Mouse (Mus musculus) c-Kit-negative CD71-positive TER-119-positive erythroid progenitor cells, embryonic 14.5 days (primary cell): ENCODE data around the gene Plcb3.
A peak's percentile ranks its signal among the peaks of the same experiment; 100 is the strongest.
"Not testable (repeated sequence)": the region's sequence is repeated elsewhere in the genome, so short reads cannot be mapped to it uniquely, and the experiment has no call there.

Experiments
- DNase-seq: peaks from one replicate; pipeline ENCODE4 v3.0.0-alpha.2; 2013; ENCODE audit warnings: low read depth, low spot score

The Plcb3 gene

GRCm38 (mm10) chr19:6920741-6921636, 55.3 kb downstream of the Plcb3 start:
- no peak for DNase-seq

GRCm38 (mm10) chr19:6919876-6920740, 56.2 kb downstream of the Plcb3 start:
- DNase-seq, result no peak

- DNase-seq, result no peak
Measured at GRCm38 (mm10) chr19:6919431-6919830, 56.8 kb downstream of the Plcb3 start.

- no peak for DNase-seq
Measured at GRCm38 (mm10) chr19:6918321-6918720, 57.9 kb downstream of the Plcb3 start.

GRCm38 (mm10) chr19:6916496-6916895, 59.8 kb downstream of the Plcb3 start:
- DNase-seq, result no peak

- DNase-seq, result no peak
Measured at GRCm38 (mm10) chr19:6915276-6915675, 61.0 kb downstream of the Plcb3 start.

GRCm38 (mm10) chr19:6914540-6914939, 61.7 kb downstream of the Plcb3 start:
- DNase-seq, result no peak

- no peak for DNase-seq
Measured at GRCm38 (mm10) chr19:6913991-6914390, 62.3 kb downstream of the Plcb3 start.

- no peak for DNase-seq
Measured at GRCm38 (mm10) chr19:6913036-6913435, 63.2 kb downstream of the Plcb3 start.

GRCm38 (mm10) chr19:6912205-6912970, 63.9 kb downstream of the Plcb3 start:
- no peak for DNase-seq

- DNase-seq, result no peak
Measured at GRCm38 (mm10) chr19:6911101-6912074, 64.9 kb downstream of the Plcb3 start.

- not testable (repeated sequence) for DNase-seq
Measured at GRCm38 (mm10) chr19:6910306-6910705, 66.0 kb downstream of the Plcb3 start.

- peak; percentile 56 for DNase-seq
Measured at GRCm38 (mm10) chr19:6909507-6910289, 66.6 kb downstream of the Plcb3 start, which contains the start of the genes Trmt112 and Prdx5. Gene Trmt112, plus strand, starts transcription at chr19:6909698. Gene Prdx5, minus strand, starts transcription at chr19:6910106.

- no peak for DNase-seq
Measured at GRCm38 (mm10) chr19:6909021-6909420, 67.2 kb downstream of the Plcb3 start.

GRCm38 (mm10) chr19:6907811-6908540, 68.3 kb downstream of the Plcb3 start:
- DNase-seq, result no peak

GRCm38 (mm10) chr19:6907094-6907493, 69.2 kb downstream of the Plcb3 start:
- no peak for DNase-seq

- no peak for DNase-seq
Measured at GRCm38 (mm10) chr19:6906199-6906598, 70.1 kb downstream of the Plcb3 start.

- DNase-seq, result no peak
Measured at GRCm38 (mm10) chr19:6905498-6906159, 70.6 kb downstream of the Plcb3 start.
